Mouse (Mus musculus) midbrain, embryonic 15.5 days (tissue): ENCODE measurements at regions not wholly inside any gene's neighbourhood (a gene's known extent, or its start where the extent isn't known, plus 50 kb on each side); places are given as distances from the start of the nearest gene placed in this dataset.

Experiments
- ATAC-seq: fragments of 200-750 bp; cut with Nextera tagmentation; replicated peaks from 2 replicates; pipeline ENCODE4 v1.8.0; 2017; ENCODE audit warnings: moderate TSS enrichment
- H3K27ac ChIP-seq: fragments of 300-500 bp; sonication (generic); 2 replicates; pipeline ENCODE4 v1.5.1; 2015; ENCODE audit warnings: mild to moderate bottlenecking, inconsistent platforms
- H3K27me3 ChIP-seq: fragments of 300-500 bp; sonication (generic); replicated peaks from 2 replicates; pipeline ENCODE4 v1.6.1; 2015; ENCODE audit warnings: inconsistent platforms
- H3K36me3 ChIP-seq: fragments of 300-500 bp; sonication (generic); replicated peaks from 2 replicates; pipeline ENCODE4 v1.6.1; 2015; ENCODE audit warnings: inconsistent platforms
- H3K4me1 ChIP-seq: fragments of 300-500 bp; sonication (generic); 2 replicates; pipeline ENCODE4 v1.6.1; 2015; ENCODE audit warnings: inconsistent platforms
- H3K4me2 ChIP-seq: fragments of 300-500 bp; sonication (generic); 2 replicates; pipeline ENCODE4 v1.6.1; 2015; ENCODE audit warnings: inconsistent platforms, mild to moderate bottlenecking, moderate library complexity
- H3K4me3 ChIP-seq: fragments of 300-500 bp; sonication (generic); 2 replicates; pipeline ENCODE4 v1.5.1; 2015; ENCODE audit warnings: mild to moderate bottlenecking, inconsistent platforms
- H3K9ac ChIP-seq: fragments of 300-500 bp; sonication (generic); 2 replicates; pipeline ENCODE4 v1.6.1; 2015; ENCODE audit warnings: mild to moderate bottlenecking, inconsistent platforms
- H3K9me3 ChIP-seq: fragments of 300-500 bp; sonication (generic); 2 replicates; pipeline ENCODE4 v1.6.1; 2016; ENCODE audit warnings: inconsistent platforms
- WGBS: fragments of 180-500 bp; shearing (Covaris S2); methylation state at CpG from one replicate; pipeline ENCODE4 v1.1.7; 2015; ENCODE audit warnings: mixed read lengths; 5-methylcytosine and 5-hydroxymethylcytosine counted together

DNA sequence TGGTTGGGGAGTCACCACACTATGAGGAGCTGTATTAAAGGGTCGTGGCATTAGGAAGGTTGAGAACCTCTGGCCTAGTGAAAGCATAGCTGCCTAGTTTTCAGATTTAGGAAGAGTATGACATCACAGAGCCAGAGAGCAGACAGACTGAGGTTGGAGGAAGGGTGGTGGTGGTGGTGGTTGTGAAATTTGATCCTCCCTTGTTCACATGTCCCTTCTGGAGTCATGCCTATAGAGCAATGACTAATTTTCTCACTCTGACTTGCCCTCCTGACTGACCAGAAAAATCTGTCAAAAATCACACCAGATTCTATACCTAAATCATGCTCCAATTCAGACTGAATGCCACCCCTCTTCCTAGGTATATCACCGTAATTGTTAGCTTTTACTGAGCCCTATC is 166.2 kb downstream of the Pah start:
- Histone ChIP-seq H3K27me3 (no peaks in the 10 kb centered on the region), H3K4me2 (no peak overlapping the region), H3K36me3 (no peaks in the 10 kb centered on the region), H3K9ac (no peak overlapping the region), H3K27ac (no peak overlapping the region), H3K4me1 (no peaks in the 10 kb centered on the region), H3K9me3 (no peaks in the 10 kb centered on the region), H3K4me3 (no peak overlapping the region)
- ATAC-seq: no peak
- WGBS: 81% methylated on average over 2 of the region's 2 CpGs

DNA sequence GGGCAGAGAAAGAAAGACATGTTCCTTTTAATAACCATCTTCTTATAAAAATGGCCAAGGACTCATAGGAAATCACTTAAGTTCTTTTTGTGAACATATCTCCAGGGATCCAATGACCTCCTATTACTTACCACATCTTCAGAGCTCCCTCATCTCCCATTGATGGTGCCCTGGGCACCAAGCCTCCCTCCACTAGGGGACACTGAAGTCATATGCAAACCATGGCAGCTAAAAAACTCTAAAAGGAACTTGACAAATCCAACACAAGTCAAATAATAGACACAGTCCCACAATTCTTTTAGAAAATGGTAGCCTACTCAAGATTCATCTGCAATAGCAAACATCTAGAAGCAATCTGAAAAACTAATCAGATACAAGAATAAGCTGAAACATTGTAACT is 167.2 kb upstream of the Igf1 start:
- Histone ChIP-seq H3K9me3 (no peaks in the 10 kb centered on the region), H3K4me3 (no peak overlapping the region), H3K9ac (no peak overlapping the region), H3K36me3 (no peaks in the 10 kb centered on the region), H3K27me3 (no peaks in the 10 kb centered on the region), H3K27ac (no peak overlapping the region), H3K4me1 (no peaks in the 10 kb centered on the region), H3K4me2 (no peak overlapping the region)
- no peak for ATAC-seq

DNA sequence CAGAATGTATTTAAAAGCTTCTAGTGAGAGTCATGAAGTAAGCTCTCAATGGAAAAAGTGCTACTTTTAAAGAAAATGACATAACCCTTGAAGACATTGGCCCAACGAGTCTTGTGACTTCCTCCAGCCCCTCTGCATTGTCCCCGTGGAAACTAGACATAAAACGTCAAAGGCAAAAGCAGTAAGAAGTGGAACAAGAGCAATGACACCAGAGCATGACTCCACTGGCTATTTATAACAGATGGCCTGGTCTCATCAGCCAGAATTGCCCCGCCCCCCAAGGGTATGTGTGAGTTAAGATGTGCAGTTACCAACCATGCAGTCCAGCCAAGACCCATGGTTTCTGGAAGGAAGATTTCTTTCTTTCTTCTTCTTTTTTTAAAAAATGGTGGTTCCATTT is 161.6 kb upstream of the Igf1 start:
- WGBS: 76% methylated on average over 4 of the region's 4 CpGs
- no peaks in the 10 kb centered on the region for H3K27me3 ChIP-seq
- no peak overlapping the region for H3K4me2 ChIP-seq
- no peaks in the 10 kb centered on the region for H3K4me1 ChIP-seq
- no peak overlapping the region for H3K27ac ChIP-seq
- H3K4me3 ChIP-seq: no peak overlapping the region
- H3K36me3 ChIP-seq: no peaks in the 10 kb centered on the region
- H3K9ac ChIP-seq: no peak overlapping the region
- H3K9me3 ChIP-seq: no peaks in the 10 kb centered on the region
- ATAC-seq: no peak

DNA sequence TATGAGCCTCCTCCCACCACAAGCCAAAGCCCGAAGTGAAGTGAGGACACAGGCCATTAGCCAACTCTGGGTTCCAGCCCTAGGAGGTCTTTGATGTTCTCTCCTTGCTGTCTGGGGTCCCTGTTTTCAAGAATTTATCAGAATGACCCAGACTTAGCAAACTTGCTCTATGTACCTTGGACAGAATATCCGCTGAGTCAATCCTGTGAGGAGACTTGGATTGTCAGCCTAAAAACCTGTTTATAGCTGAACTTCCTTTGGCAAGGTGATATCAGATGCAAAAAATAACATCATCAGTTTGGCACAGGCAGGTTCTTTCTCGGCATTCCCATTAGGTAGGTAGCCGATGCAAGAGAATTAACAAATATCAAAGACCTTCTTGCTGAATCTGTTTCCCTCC is 146.9 kb upstream of the Igf1 start:
- no peak overlapping the region for H3K27ac ChIP-seq
- no peak overlapping the region for H3K9ac ChIP-seq
- H3K36me3 ChIP-seq: no peaks in the 10 kb centered on the region
- H3K9me3 ChIP-seq: no peaks in the 10 kb centered on the region
- no peaks in the 10 kb centered on the region for H3K4me1 ChIP-seq
- no peak overlapping the region for H3K4me3 ChIP-seq
- 87% methylated on average over 4 of the region's 4 CpGs for WGBS
- ATAC-seq: no peak
- H3K27me3 ChIP-seq: no peaks in the 10 kb centered on the region
- no peak overlapping the region for H3K4me2 ChIP-seq

DNA sequence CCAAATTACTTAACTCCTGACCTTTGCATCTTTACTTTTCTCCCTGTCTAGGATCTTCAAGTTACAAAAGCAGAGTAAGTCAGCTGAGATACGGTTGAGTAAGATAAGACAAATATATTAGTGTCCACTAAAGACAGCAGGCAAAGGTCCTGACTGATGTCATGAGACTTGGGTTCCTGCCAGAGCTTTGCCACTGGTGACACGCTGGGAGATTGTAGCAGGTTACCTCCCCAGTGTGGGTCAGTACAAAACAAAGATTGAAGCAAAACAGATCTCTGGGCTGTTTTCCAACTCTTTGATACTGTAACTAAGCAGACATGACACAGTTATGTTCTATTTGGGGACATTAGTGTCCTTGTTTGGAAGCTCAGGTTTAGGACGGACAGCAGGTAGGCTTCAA is 146.3 kb upstream of the Igf1 start:
- Histone ChIP-seq H3K27ac (no peak overlapping the region), H3K4me3 (no peak overlapping the region), H3K27me3 (no peaks in the 10 kb centered on the region), H3K9ac (no peak overlapping the region), H3K4me1 (no peaks in the 10 kb centered on the region), H3K4me2 (no peak overlapping the region), H3K36me3 (no peaks in the 10 kb centered on the region), H3K9me3 (no peaks in the 10 kb centered on the region)
- WGBS: 59% methylated on average over 3 of the region's 3 CpGs
- ATAC-seq: no peak

DNA sequence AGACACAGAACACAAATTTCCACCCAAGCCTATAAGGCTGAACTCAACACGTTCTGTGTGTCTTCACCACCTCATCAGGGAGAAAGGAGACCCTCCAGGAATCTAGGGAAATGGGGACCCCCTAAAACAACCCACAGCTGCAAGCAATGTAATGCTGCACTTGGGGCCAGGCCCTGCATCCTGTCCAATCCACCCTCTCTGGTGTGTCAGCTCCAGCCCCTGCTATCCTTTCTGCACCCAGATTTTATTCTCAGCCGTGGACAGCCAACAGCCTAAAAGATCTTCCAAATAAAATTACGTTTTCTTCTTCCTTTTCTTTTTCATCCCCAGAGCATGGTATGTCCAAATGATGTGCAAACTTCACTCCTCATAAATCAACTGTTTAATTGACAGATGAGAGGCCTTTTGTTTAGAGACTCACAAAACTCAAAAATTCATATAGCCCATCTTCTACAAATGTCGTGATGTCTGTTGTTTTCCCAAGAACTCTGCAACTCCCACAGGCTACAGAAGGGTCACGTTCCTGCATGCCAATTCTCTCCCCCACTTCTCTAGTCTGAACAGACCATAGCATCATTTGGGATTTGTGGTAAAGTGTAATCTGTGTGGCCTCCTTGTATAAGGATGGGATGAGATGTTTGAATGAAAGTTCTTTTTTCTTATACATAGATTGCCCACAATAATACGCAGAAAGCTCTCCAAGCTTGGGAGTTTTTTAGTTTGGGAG is 142.0 kb upstream of the Igf1 start:
- no peak overlapping the region for H3K4me3 ChIP-seq
- H3K27ac ChIP-seq: no peak overlapping the region
- no peak overlapping the region for H3K4me2 ChIP-seq
- 89% methylated on average over 6 of the region's 6 CpGs for WGBS
- no peaks in the 10 kb centered on the region for H3K9me3 ChIP-seq
- ATAC-seq: no peak
- H3K4me1 ChIP-seq: no peaks in the 10 kb centered on the region
- no peaks in the 10 kb centered on the region for H3K27me3 ChIP-seq
- H3K36me3 ChIP-seq: no peaks in the 10 kb centered on the region
- no peak overlapping the region for H3K9ac ChIP-seq

DNA sequence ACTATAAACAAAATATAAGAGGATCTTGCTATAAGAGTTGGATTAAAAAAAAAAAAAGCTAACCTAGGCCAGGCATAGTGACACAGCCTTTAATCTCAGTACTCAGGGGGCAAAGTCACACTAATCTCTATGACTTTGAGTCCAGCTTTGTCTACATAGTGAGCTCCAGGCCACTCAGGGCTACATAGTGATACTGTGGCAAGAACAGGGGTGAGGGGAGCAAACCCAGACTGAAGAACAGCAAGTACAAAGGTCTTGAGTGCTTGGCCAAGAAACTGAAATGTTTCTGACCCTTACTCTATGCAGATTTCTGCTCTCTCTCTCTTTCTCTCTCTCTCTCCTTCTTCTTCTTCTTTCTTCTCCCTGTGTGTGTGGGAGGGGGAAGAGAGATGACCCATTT is 140.9 kb upstream of the Igf1 start:
- H3K9me3 ChIP-seq: no peaks in the 10 kb centered on the region
- H3K36me3 ChIP-seq: no peaks in the 10 kb centered on the region
- H3K4me1 ChIP-seq: no peaks in the 10 kb centered on the region
- no peaks in the 10 kb centered on the region for H3K27me3 ChIP-seq
- no peak for ATAC-seq
- H3K4me2 ChIP-seq: no peak overlapping the region
- no peak overlapping the region for H3K9ac ChIP-seq
- H3K27ac ChIP-seq: no peak overlapping the region
- H3K4me3 ChIP-seq: no peak overlapping the region

DNA sequence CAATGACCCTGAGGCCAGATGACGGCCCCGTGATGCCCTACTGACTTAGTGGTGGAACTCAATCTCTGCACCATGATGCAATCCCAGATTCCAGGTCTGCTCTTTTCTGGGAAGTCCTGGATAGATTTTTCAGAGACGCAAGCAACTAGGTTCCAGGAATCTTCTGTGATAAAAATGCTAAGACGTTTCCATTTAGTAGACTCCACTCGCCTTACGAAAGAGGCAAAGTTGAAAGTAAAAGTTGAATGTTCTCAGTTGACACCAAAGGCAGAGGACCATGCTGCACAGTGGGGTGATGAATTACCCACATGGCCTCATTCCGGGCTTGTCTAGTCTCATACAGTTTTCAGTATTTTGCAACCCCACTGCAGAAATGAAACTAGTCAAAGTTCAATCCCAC is 139.6 kb upstream of the Igf1 start:
- no peak for ATAC-seq
- no peak overlapping the region for H3K4me3 ChIP-seq
- H3K4me1 ChIP-seq: no peaks in the 10 kb centered on the region
- WGBS: 91% methylated on average over 7 of the region's 7 CpGs
- H3K4me2 ChIP-seq: no peak overlapping the region
- H3K36me3 ChIP-seq: no peaks in the 10 kb centered on the region
- H3K27me3 ChIP-seq: no peaks in the 10 kb centered on the region
- no peaks in the 10 kb centered on the region for H3K9me3 ChIP-seq
- no peak overlapping the region for H3K27ac ChIP-seq
- no peak overlapping the region for H3K9ac ChIP-seq

DNA sequence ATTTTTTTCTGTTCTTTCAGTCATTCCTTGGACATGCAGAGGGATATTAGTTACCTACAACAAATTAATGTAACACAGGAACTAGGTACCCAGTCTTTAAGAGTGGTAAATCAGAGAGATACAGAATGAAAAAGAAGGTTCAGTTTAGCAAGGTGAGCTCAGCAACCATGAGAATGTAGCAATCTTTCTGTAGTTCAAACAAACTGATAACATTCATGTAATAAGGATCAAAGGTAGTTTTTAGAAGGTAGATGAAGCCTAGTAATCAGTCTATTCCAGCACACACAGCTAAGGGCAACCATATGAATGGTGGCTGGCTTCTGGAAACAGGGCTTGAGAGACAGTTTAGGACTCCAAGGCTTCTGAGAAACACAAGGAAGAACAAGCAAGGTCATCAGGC is 138.1 kb upstream of the Igf1 start:
- Histone ChIP-seq H3K4me3 (no peak overlapping the region), H3K27ac (no peak overlapping the region), H3K9me3 (no peaks in the 10 kb centered on the region), H3K9ac (no peak overlapping the region), H3K4me1 (no peaks in the 10 kb centered on the region), H3K4me2 (no peak overlapping the region), H3K27me3 (no peaks in the 10 kb centered on the region), H3K36me3 (no peaks in the 10 kb centered on the region)
- ATAC-seq: no peak

DNA sequence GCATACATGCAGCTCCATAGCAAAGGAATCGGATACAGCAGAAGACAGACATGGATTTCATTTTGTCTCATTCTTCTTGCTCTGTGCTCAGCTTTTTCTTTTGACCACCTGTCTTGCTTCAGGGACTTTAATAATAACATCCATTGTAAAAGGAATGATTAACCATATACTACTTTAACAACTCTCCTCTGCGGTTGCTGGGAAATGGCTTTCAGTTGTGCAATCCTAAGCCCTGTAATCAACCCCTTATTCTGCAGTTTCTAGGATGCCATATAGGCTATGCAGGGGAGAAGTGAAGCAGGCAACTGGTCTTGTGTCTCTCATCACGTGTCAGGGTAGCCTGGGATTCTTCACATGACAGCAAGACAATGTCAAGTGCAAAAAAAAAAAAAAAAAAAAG is 135.8 kb upstream of the Igf1 start:
- Histone ChIP-seq H3K9me3 (no peaks in the 10 kb centered on the region), H3K27ac (no peak overlapping the region), H3K36me3 (no peaks in the 10 kb centered on the region), H3K27me3 (no peaks in the 10 kb centered on the region), H3K9ac (no peak overlapping the region), H3K4me3 (no peak overlapping the region), H3K4me2 (no peak overlapping the region), H3K4me1 (no peaks in the 10 kb centered on the region)
- 83% methylated on average over 3 of the region's 3 CpGs for WGBS
- no peak for ATAC-seq

DNA sequence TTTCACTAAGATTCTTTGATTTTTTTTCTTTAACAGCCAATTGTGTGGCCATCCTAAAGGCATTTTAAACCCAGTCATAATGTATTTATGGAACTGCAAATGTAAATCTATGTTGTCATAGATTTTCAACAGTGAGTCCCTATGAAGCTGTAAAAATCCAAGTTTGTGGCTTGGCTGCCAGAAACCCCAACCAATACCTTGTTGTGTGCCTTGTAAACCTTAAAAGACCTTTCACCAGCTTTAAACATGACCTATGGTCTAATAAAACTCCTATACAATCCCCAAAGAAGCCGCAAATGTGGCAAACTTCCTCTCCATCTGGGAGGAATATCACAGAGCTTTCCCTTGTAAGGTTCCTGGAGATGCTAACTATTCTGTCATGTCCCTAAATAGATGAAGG is 125.4 kb upstream of the Igf1 start:
- no peak overlapping the region for H3K9ac ChIP-seq
- WGBS: 92% methylated on average over 1 of the region's 1 CpGs
- H3K4me2 ChIP-seq: no peak overlapping the region
- no peak for ATAC-seq
- H3K4me1 ChIP-seq: no peaks in the 10 kb centered on the region
- H3K9me3 ChIP-seq: no peaks in the 10 kb centered on the region
- no peak overlapping the region for H3K4me3 ChIP-seq
- no peaks in the 10 kb centered on the region for H3K36me3 ChIP-seq
- no peaks in the 10 kb centered on the region for H3K27me3 ChIP-seq
- no peak overlapping the region for H3K27ac ChIP-seq

DNA sequence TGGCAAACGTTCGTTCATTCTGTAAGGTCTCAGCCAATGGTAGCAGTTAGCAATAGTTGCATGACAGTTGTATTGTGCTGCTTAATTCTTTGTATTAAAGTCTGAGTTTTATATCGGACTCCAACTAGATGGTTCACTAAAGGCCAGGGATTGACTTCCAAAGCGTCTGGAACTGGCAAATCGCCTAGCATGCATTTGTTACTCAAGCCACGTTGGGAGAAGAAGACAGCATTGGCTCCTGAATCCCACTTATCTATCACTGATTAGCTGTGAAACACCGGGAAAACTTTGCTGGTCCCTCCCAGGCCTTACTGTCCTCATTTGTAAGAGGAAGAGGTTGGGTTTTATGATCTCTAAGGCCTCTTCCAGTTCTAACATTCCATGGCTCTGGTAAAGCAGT is 124.8 kb upstream of the Igf1 start:
- no peaks in the 10 kb centered on the region for H3K27me3 ChIP-seq
- H3K36me3 ChIP-seq: no peaks in the 10 kb centered on the region
- H3K4me1 ChIP-seq: no peaks in the 10 kb centered on the region
- no peak overlapping the region for H3K4me2 ChIP-seq
- ATAC-seq: no peak
- no peak overlapping the region for H3K9ac ChIP-seq
- H3K27ac ChIP-seq: no peak overlapping the region
- no peaks in the 10 kb centered on the region for H3K9me3 ChIP-seq
- 90% methylated on average over 7 of the region's 7 CpGs for WGBS
- H3K4me3 ChIP-seq: no peak overlapping the region

DNA sequence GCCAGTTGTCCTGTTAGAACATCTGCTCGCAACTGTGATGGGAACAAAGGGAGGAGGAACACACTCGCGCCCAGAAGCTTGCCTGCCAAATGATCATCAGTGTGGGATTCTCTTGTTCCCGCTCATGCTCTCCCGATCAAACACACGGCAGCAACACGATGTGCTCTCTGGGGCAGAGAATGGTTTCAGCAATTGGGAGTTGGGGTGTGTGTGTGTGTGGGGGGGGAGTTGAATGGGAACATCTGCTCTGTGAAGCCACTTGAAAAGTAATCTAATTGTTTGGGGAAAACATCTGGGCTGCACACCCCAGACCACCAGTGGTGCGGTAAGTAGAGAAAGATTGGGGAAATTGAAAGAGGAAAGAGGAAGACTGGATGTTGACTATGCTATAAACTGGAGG is 117.7 kb upstream of the Igf1 start:
- WGBS: 76% methylated on average over 8 of the region's 8 CpGs
- ATAC-seq: no peak

DNA sequence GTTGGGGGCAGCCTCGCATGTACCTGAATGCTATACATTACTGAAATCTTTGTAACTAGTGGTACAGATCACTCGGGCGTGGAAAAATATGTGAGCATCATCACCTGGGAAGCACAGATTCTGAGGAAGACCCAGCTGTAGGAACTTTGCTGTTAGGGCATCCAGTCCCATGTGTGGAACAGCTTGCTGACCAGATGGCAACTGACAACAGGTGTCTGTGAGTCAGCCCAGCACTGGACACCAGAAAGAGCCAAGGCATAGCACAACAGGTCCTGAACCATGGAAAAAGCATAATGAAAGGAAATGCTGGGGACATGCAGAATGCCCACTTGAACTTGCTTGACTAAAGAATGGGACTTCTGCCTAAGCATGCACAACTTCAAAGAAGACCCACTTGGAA is 115.3 kb upstream of the Igf1 start:
- ATAC-seq: no peak
- Histone ChIP-seq H3K27ac (no peak overlapping the region), H3K4me2 (no peak overlapping the region), H3K9me3 (no peaks in the 10 kb centered on the region), H3K36me3 (no peaks in the 10 kb centered on the region), H3K9ac (no peak overlapping the region), H3K4me1 (no peaks in the 10 kb centered on the region), H3K27me3 (no peaks in the 10 kb centered on the region), H3K4me3 (no peak overlapping the region)
- WGBS: 91% methylated on average over 3 of the region's 3 CpGs

More for the DNA sequence above, 117.7 kb upstream of the Igf1 start:
- Histone ChIP-seq H3K4me3 (no peak overlapping the region), H3K27ac (no peak overlapping the region), H3K9me3 (no peaks in the 10 kb centered on the region), H3K36me3 (no peaks in the 10 kb centered on the region), H3K9ac (no peak overlapping the region), H3K4me1 (no peaks in the 10 kb centered on the region), H3K27me3 (no peaks in the 10 kb centered on the region), H3K4me2 (no peak overlapping the region)
